Mouse (Mus musculus): ENCODE measurements around the gene Scarf1. TPM values are rescaled to one million over a fixed set of nuclear protein-coding genes. Genes with fewer than 3 reads are reported as not detected.

The Scarf1 gene
- total and polyA plus RNA-seq, 3 experiments: 0.24 to 0.90 (median 0.76) TPM

DNA sequence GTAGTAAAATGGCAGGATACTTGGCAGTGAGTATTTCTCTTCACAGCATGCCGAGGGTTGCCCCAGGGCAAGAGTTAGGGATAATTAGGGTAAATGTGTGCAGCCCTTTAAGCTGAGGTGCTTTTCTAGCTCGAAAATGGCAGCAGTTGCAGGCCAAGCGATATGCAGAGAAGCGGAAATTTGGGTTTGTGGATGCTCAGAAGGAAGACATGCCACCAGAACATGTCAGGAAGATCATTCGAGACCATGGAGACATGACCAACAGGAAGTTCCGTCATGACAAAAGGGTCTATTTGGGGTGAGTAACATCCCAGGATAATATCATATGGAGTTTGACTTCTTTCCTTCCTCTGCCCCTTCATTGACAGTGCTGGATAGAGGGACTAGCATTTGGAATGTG is 25.8 kb upstream of the Scarf1 start:
- Histone ChIP-seq H3K4me2 (ENCODE audit: insufficient read depth, low read depth, poor library complexity, severe bottlenecking) (peak overlapping the region; percentile 90), H3K36me3 (replicated peaks in 1 of 2; ENCODE audit: control insufficient read depth in 1 of 2, insufficient read depth in 1 of 2, low read length in 1 of 2) (peaks cover 38 to 47% of the 10 kb centered on the region in 2 experiments), H3K79me2 (replicated peaks; ENCODE audit: control insufficient read depth, extremely low read depth, insufficient read depth, poor library complexity, severe bottlenecking) (peaks cover 36% of the 10 kb centered on the region), H3K27ac (ENCODE audit: insufficient read depth, low read depth) (no peak overlapping the region), H3K27me3 (replicated peaks) (no peaks in the 10 kb centered on the region), H3K9me3 (replicated peaks; ENCODE audit: low read length) (no peaks in the 10 kb centered on the region), H3K9ac (ENCODE audit: insufficient read depth, low read depth) (peak overlapping the region; percentile 97), H3K4me3 (replicated peaks in 1 of 3; ENCODE audit: low read depth in 2 of 3, low read length in 2 of 3, poor library complexity in 1 of 3) (peak overlapping the region; percentile 81 to 96 (median 83)), H3K4me1 (ENCODE audit: control insufficient read depth in 1 of 2, insufficient read depth in 2 of 2) (peaks cover 3 to 36% of the 10 kb centered on the region in 2 experiments)
- dilution Hi-C loops (cut with MboI; ENCODE audit: extremely low pct_ligation_motif_present, extremely low pct_unique_long_range_greater_than_20kb, low sequenced_read_pairs) (no loop called here), in situ Hi-C loops (cut with MboI; ENCODE audit: low pct_ligation_motif_present, low pct_unique_long_range_greater_than_20kb, low sequenced_read_pairs) (no loop called here)
- no peak for TF ChIP-seq PAX5 (IDR thresholded peaks at IDR 0.05; ENCODE audit: low read length)
- no peak for TF ChIP-seq EP300 (IDR thresholded peaks at IDR 0.05; ENCODE audit: low read length)
- no peak for TF ChIP-seq TBP (conservative IDR thresholded peaks at IDR 0.05; ENCODE audit: low read depth, low read length)
- no peak for TF ChIP-seq JUN (IDR thresholded peaks at IDR 0.05; ENCODE audit: insufficient read depth, low read depth, low read length)
- no peak for TF ChIP-seq ZNF384 (IDR thresholded peaks at IDR 0.05; ENCODE audit: low read depth, low read length)
- TF ChIP-seq ELF1 (IDR thresholded peaks at IDR 0.05; ENCODE audit: low read depth, low read length): no peak
- no peak for TF ChIP-seq ZMIZ1 (IDR thresholded peaks at IDR 0.05; ENCODE audit: low read depth, low read length)
- TF ChIP-seq CHD2 (IDR thresholded peaks at IDR 0.05; ENCODE audit: low read length): no peak
- no peak for TF ChIP-seq CHD1 (IDR thresholded peaks at IDR 0.05; ENCODE audit: low read depth, low read length)
- TF ChIP-seq ETS1 (conservative IDR thresholded peaks at IDR 0.05; ENCODE audit: low read depth, low read length): no peak
- TF ChIP-seq HCFC1 (IDR thresholded peaks at IDR 0.05; ENCODE audit: low read depth, low read length): no peak
- no peak for TF ChIP-seq MYC (IDR thresholded peaks at IDR 0.05; ENCODE audit: low read depth, low read length)
- DNase-seq (ENCODE audit: extremely low read depth): peak; percentile 39

DNA sequence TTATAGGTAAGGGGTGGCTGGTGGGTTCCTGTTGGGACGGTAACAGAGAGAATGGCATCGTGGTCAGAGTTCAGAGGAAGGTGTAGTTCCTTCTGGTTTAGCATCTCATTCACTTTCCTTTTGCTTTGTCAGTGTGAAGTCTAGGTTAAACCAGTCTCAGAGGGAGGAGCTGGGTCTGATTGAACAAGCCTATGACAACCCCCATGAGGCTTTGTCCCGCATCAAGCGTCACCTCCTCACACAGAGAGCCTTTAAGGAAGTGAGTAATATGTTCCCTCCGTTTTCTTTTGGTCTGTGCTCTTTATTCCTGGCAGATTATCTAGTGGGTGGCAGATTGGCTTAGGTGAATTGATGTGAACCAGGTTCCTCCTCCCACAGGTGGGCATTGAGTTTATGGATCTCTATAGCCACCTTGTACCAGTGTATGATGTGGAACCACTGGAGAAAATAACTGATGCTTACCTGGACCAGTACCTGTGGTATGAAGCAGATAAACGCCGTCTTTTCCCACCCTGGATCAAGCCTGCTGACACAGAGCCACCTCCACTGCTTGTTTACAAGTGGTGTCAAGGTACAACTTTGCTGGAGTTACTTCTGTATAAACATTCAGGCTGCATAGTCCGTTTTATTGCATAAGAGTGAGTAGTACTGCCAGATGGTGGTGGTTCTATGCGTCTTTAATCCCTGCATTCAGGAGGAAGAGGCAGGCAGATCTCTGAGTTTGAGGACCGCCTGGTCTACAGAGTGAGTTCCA is 18.9 kb upstream of the Scarf1 start:
- H3K9ac ChIP-seq (ENCODE audit: insufficient read depth, low read depth): no peak overlapping the region
- H3K9me3 ChIP-seq (replicated peaks; ENCODE audit: low read length): no peaks in the 10 kb centered on the region
- no peak for TF ChIP-seq MAZ (IDR thresholded peaks at IDR 0.05; ENCODE audit: low read depth, low read length)
- TF ChIP-seq RCOR1 (conservative IDR thresholded peaks at IDR 0.05; ENCODE audit: low read depth, low read length): no peak
- TF ChIP-seq JUND (conservative IDR thresholded peaks at IDR 0.05; ENCODE audit: low read depth, low read length): no peak
- TF ChIP-seq ZMIZ1 (IDR thresholded peaks at IDR 0.05; ENCODE audit: low read depth, low read length): 0 out of 2 replicates have a peak, but pooled peaks have one; percentile 28
- peaks cover 93 to 98% of the 10 kb centered on the region in 2 experiments for H3K36me3 ChIP-seq (replicated peaks in 1 of 2; ENCODE audit: control insufficient read depth in 1 of 2, insufficient read depth in 1 of 2, low read length in 1 of 2)
- in situ Hi-C loops (cut with MboI; ENCODE audit: low pct_ligation_motif_present, low pct_unique_long_range_greater_than_20kb, low sequenced_read_pairs) (no loop called here), dilution Hi-C loops (cut with MboI; ENCODE audit: extremely low pct_ligation_motif_present, extremely low pct_unique_long_range_greater_than_20kb, low sequenced_read_pairs) (no loop called here)
- H3K27me3 ChIP-seq (replicated peaks): no peaks in the 10 kb centered on the region
- no peak overlapping the region for H3K4me3 ChIP-seq (replicated peaks in 1 of 3; ENCODE audit: low read depth in 2 of 3, low read length in 2 of 3, poor library complexity in 1 of 3)
- H3K4me1 ChIP-seq (ENCODE audit: control insufficient read depth in 1 of 2, insufficient read depth in 2 of 2): peaks cover 0 to 23% of the 10 kb centered on the region in 2 experiments; a peak in 2 of 4 replicates
- H3K79me2 ChIP-seq (replicated peaks; ENCODE audit: control insufficient read depth, extremely low read depth, insufficient read depth, poor library complexity, severe bottlenecking): peaks cover 12% of the 10 kb centered on the region
- H3K27ac ChIP-seq (ENCODE audit: insufficient read depth, low read depth): no peak overlapping the region
- no peak overlapping the region for H3K4me2 ChIP-seq (ENCODE audit: insufficient read depth, low read depth, poor library complexity, severe bottlenecking)
- DNase-seq (ENCODE audit: extremely low read depth): peak; percentile 62

Data from CH12.LX (cell line).